ENCODE assay signal across 9 mouse cellular contexts in genomic region chr2:170731632-170732561, GRCm38 (mm10). TPM values are rescaled to one million over a fixed set of nuclear protein-coding genes. Genes with fewer than 3 reads are reported as not detected.
DNase-seq lines count a peak whose midpoint lies in the region; ATAC-seq and TF ChIP-seq lines count a peak whose summit lies in the region.
"Had no signal": no experiment of that assay in that cellular context is flagged by ENCODE, and none has a peak within 500 bp of the region (broad histone marks: within the 10 kb centered on the region; RNA-seq: fewer than 3 reads in every experiment).

Gene Dok5 (plus strand): TSS chr2:170731807.

- peak; percentile 92 to 95 for DNase-seq in cerebellum, postnatal 10 days
- peak; percentile 65 to 76 for DNase-seq in frontal cortex, postnatal 25 days (ENCODE audit: low spot score in 2 of 2)
- peak; percentile 82 to 85 for DNase-seq in layer of hippocampus, postnatal 25 days (ENCODE audit: extremely low spot score in 1 of 2, low spot score in 1 of 2)
- peak; percentile 94 for DNase-seq in right cerebral cortex, adult 18-20 months
- DNase-seq in spleen, postnatal 4 days (ENCODE audit: low spot score in 2 of 2): no peak

- no peaks in the 10 kb centered on the region for H3K27me3 ChIP-seq in ES-Bruce4 (ENCODE audit: control insufficient read depth, insufficient read depth, low read length, poor library complexity, severe bottlenecking)
- H3K27me3 ChIP-seq in hindbrain, embryonic 12.5 days: no peaks in the 10 kb centered on the region; the same call in 1 of the 2 replicates
- H3K27me3 ChIP-seq in lung, embryonic 15.5 days: peaks cover 25% of the 10 kb centered on the region

- H3K4me3 ChIP-seq in ES-Bruce4 (ENCODE audit: low read depth, low read length): peak within 1 kb of the TSS; percentile 78
- H3K4me3 ChIP-seq in hindbrain, embryonic 12.5 days: peak within 1 kb of the TSS; percentile 44
- peak within 1 kb of the TSS; percentile 46 for H3K4me3 ChIP-seq in lung, embryonic 15.5 days

- TF ChIP-seq POLR2A in ES-Bruce4 (IDR thresholded peaks at IDR 0.05; ENCODE audit: insufficient read depth, low read length): no peak

- ATAC-seq in hindbrain, embryonic 12.5 days (ENCODE audit: low FRiP score): peak; percentile 89
- ATAC-seq in lung, embryonic 15.5 days (ENCODE audit: borderline replicate concordance, extremely low read depth, low FRiP score, low TSS enrichment): peak; percentile 89

- TF ChIP-seq EP300 in ES-Bruce4 (IDR thresholded peaks at IDR 0.05; ENCODE audit: insufficient read depth, low read depth, low read length): no peak

- no peaks in the 10 kb centered on the region for H3K36me3 ChIP-seq in ES-Bruce4 (ENCODE audit: control insufficient read depth, insufficient read depth, low read length, poor library complexity, severe bottlenecking)
- H3K36me3 ChIP-seq in hindbrain, embryonic 12.5 days: no peaks in the 10 kb centered on the region
- no peaks in the 10 kb centered on the region for H3K36me3 ChIP-seq in lung, embryonic 15.5 days

- H3K4me1 ChIP-seq in ES-Bruce4 (ENCODE audit: control insufficient read depth, insufficient read depth, low read length): no peaks in the 10 kb centered on the region
- H3K4me1 ChIP-seq in hindbrain, embryonic 12.5 days: peaks cover 16% of the 10 kb centered on the region
- peaks cover 17% of the 10 kb centered on the region; the same call in 1 of the 2 replicates for H3K4me1 ChIP-seq in lung, embryonic 15.5 days

- no peak for TF ChIP-seq CTCF in ES-Bruce4 (IDR thresholded peaks at IDR 0.05; ENCODE audit: low read depth, low read length)

- H3K9ac ChIP-seq in ES-Bruce4 (ENCODE audit: low read depth, poor library complexity, severe bottlenecking): peak within 1 kb of the TSS; percentile 12; the same call in 1 of the 2 replicates
- H3K9ac ChIP-seq in hindbrain, embryonic 12.5 days: peak within 1 kb of the TSS; percentile 65
- 0 out of 2 replicates have a peak within 1 kb of the TSS, but pooled peaks have one; percentile 25 for H3K9ac ChIP-seq in lung, embryonic 15.5 days

- under 1% methylated on average over 47 of the region's 53 CpGs for WGBS in hindbrain, embryonic 12.5 days
- 2% methylated on average over 53 of the region's 53 CpGs for WGBS in lung, embryonic 15.5 days

- peak within 1 kb of the TSS; percentile 74 for H3K4me2 ChIP-seq in hindbrain, embryonic 12.5 days (replicated peaks)
- H3K4me2 ChIP-seq in lung, embryonic 15.5 days: peak within 1 kb of the TSS; percentile 82

- H3K27ac ChIP-seq in ES-Bruce4 (ENCODE audit: insufficient read depth, low read length): no peak within 1 kb of the TSS
- peak within 1 kb of the TSS; percentile 74 for H3K27ac ChIP-seq in hindbrain, embryonic 12.5 days
- H3K27ac ChIP-seq in lung, embryonic 15.5 days: no peak within 1 kb of the TSS

- H3K9me3 ChIP-seq in ES-Bruce4 (replicated peaks; ENCODE audit: control insufficient read depth, insufficient read depth, low read length, poor library complexity, severe bottlenecking): no peaks in the 10 kb centered on the region
- no peaks in the 10 kb centered on the region for H3K9me3 ChIP-seq in hindbrain, embryonic 12.5 days (replicated peaks)
- no peaks in the 10 kb centered on the region for H3K9me3 ChIP-seq in lung, embryonic 15.5 days

RNA-seq across cellular contexts. Expression of gene Dok5, which starts in this region (rescaled TPM):
- 1.4 TPM in 2 replicates for polyA plus RNA-seq in ES-Bruce4 (2011; ENCODE audit: insufficient read depth, insufficient read length, low read depth, missing spikeins)
- polyA plus RNA-seq in hindbrain, embryonic 12.5 days (2016; fragmentation: Nextera tagmentation; extraction: Ambion mirVana): 29.0 and 30.9 TPM in 2 replicates
- 10 to 100 TPM; 14.8 to 15.6 TPM for total RNA-seq in layer of hippocampus, postnatal 25 days (2021)
- polyA plus RNA-seq in lung, embryonic 15.5 days (2015; fragmentation: Nextera tagmentation; extraction: Ambion mirVana): 1.4 and 2.0 TPM in 2 replicates
- polyA plus RNA-seq: C2C12 had no signal

Comparison
In these comparisons a context has a peak if more than half of its experiments do, and no peak if none do; other contexts are left out.
1. RNA of gene Dok5 (polyA plus RNA-seq): 29.0 to 30.9 TPM in hindbrain, embryonic 12.5 days; 1.4 to 2.0 TPM in lung, embryonic 15.5 days and 1.4 TPM in ES-Bruce4; every median in the first group is over 10 times any median in the second.
2. H3K9ac ChIP-seq: peak in every context shown above with its lines; median percentile 65 in hindbrain, embryonic 12.5 days; 25 in lung, embryonic 15.5 days; 12 in ES-Bruce4.
3. DNase-seq: peak in cerebellum, postnatal 10 days (2 of 2), frontal cortex, postnatal 25 days (2 of 2), layer of hippocampus, postnatal 25 days (2 of 2) and right cerebral cortex, adult 18-20 months (single experiment); none in spleen, postnatal 4 days (0 of 2).
4. Peak in every context shown above with its lines, with median percentiles within 50 percentile points of each other: H3K4me3 ChIP-seq.